Mouse (Mus musculus): ENCODE measurements around the gene Ranbp9. TPM values are rescaled to one million over a fixed set of nuclear protein-coding genes. Genes with fewer than 3 reads are reported as not detected.

Ranbp9 gene
- total RNA-seq (2023): 100 to 1,000 TPM; 133 to 139 TPM

GRCm38 (mm10) chr13:43480957-43481858 is at the start of gene Ranbp9:
Gene Ranbp9 (minus strand): TSS chr13:43481282.

GRCm38 (mm10) chr13:43398297-43399080 is 82.6 kb downstream of the Ranbp9 start, which contains the start of gene Nol7:
Gene Nol7 (plus strand): TSS chr13:43398390.

GRCm38 (mm10) chr13:43364985-43365824 is 115.9 kb downstream of the Ranbp9 start, which contains the start of gene Sirt5:
Gene Sirt5 (plus strand): TSS chr13:43365496.

Other genes with a start within 250 kb of the Ranbp9 start
- 10 to 100 TPM; 11.5 to 15.5 TPM for gene Gfod1, start 177.1 kb downstream of the Ranbp9 start, total RNA-seq (2023)
- 10 to 100 TPM; 10.7 to 10.9 TPM for gene Sirt5, start 115.8 kb downstream of the Ranbp9 start, total RNA-seq (2023)
- gene Nol7, start 82.9 kb downstream of the Ranbp9 start, total RNA-seq (2023): 100 to 1,000 TPM; 145 to 160 TPM
- 10 to 100 TPM; 20.6 to 22.3 TPM for gene Mcur1, start 78.9 kb upstream of the Ranbp9 start, total RNA-seq (2023)
- not detected for gene Rnf182, start 134.4 kb upstream of the Ranbp9 start, total RNA-seq (2023)

All from T-cell, adult 66 days (primary cell).